In the genomic region with DNA sequence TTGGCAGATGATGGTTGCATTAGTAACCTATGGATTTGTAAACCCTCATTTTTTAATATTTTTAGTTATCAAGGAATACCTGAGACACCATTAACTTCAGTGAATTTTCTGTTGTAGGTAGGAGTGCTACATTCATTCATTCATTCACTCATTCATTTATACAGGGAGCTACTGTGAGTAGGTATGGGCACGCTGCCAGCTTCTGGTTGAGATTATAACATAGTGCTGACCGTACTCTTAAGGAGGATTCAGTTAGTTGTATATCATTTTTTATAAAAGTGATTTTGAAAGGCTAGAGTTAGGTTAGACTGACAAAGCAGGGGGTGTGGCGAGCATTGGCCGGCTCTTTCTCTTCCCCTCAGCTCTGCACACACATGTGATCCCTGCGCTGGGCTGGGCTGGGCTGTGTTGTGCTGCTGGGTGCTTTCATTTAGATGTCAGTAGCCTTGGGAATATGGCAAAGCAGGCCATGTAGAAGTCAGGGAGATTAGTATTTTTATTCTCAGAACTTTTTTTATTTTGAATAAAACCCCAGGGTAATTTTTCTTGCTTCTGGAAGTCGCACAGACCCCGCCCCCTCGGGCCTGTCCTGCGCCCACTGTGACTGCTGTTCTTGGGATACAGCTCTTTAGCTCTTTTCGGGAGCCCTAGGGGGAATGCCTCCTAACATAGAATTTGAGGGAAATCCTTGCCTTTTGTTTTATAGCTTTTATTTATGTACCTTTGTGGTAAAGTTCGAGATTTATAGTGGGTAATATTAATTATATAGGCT, we compare ENCODE assay signal across 28 mouse cellular contexts. TPM values are rescaled to one million over a fixed set of nuclear protein-coding genes. Genes with fewer than 3 reads are reported as not detected.
DNase-seq lines count a peak whose midpoint lies in the region; ATAC-seq and TF ChIP-seq lines count a peak whose summit lies in the region.
"Had no signal": no experiment of that assay in that cellular context is flagged by ENCODE, and none has a peak within 500 bp of the region (broad histone marks: within the 10 kb centered on the region; RNA-seq: fewer than 3 reads in every experiment).

No protein-coding gene starts in this region.

- H3K9ac ChIP-seq in forebrain, embryonic 15.5 days (replicated peaks): no peak overlapping the region
- H3K9ac ChIP-seq in forebrain, postnatal 0 days: no peak overlapping the region
- H3K9ac ChIP-seq in midbrain, embryonic 16.5 days (ENCODE audit: low read depth, low read length): no peak overlapping the region
- no peak overlapping the region for H3K9ac ChIP-seq in midbrain, embryonic 11.5 days (ENCODE audit: low read length)
- H3K9ac ChIP-seq: heart, embryonic 13.5 days; liver, postnatal 0 days; midbrain, embryonic 15.5 days had no signal

- WGBS in forebrain, embryonic 15.5 days: 89% methylated on average over 11 of the region's 11 CpGs
- 90% methylated on average over 11 of the region's 11 CpGs for WGBS in forebrain, postnatal 0 days
- WGBS in midbrain, embryonic 16.5 days: 90% methylated on average over 11 of the region's 11 CpGs
- 90% methylated on average over 11 of the region's 11 CpGs for whole genome bisulfite sequencing in midbrain, embryonic 11.5 days

- no peaks in the 10 kb centered on the region for H3K4me1 ChIP-seq in forebrain, embryonic 15.5 days
- no peaks in the 10 kb centered on the region for H3K4me1 ChIP-seq in forebrain, postnatal 0 days (ENCODE audit: insufficient read depth)
- H3K4me1 ChIP-seq in midbrain, embryonic 16.5 days (ENCODE audit: control insufficient read depth, insufficient read depth, low read length): peaks cover 6% of the 10 kb centered on the region
- no peaks in the 10 kb centered on the region for H3K4me1 ChIP-seq in midbrain, embryonic 11.5 days (ENCODE audit: control insufficient read depth, insufficient read depth, low read length)
- H3K4me1 ChIP-seq: midbrain, embryonic 15.5 days had no signal

- peak; percentile 34; the same call in 1 of the 2 replicates for ATAC-seq in forebrain, embryonic 15.5 days (replicated peaks)
- no peak for ATAC-seq in forebrain, postnatal 0 days
- ATAC-seq in midbrain, embryonic 16.5 days: peak; percentile 29; the same call in 1 of the 2 replicates
- no peak for ATAC-seq in midbrain, embryonic 11.5 days (ENCODE audit: low FRiP score)
- peak; percentile 66 for ATAC-seq in megakaryocyte-erythroid progenitor cell, adult 5-6 weeks (replicated peaks; ENCODE audit: low FRiP score, low TSS enrichment, poor library complexity, severe bottlenecking)
- ATAC-seq: activated CD4-positive, CD25-positive, alpha-beta regulatory T cell, adult 4 months; forebrain, embryonic 16.5 days; hindbrain, embryonic 16.5 days; liver, postnatal 0 days; midbrain, embryonic 15.5 days had no signal

- no peaks in the 10 kb centered on the region; the same call in 1 of the 2 replicates for H3K36me3 ChIP-seq in forebrain, embryonic 15.5 days
- no peaks in the 10 kb centered on the region for H3K36me3 ChIP-seq in forebrain, postnatal 0 days (ENCODE audit: insufficient read depth)
- H3K36me3 ChIP-seq in midbrain, embryonic 16.5 days (ENCODE audit: control insufficient read depth, insufficient read depth, low read length): no peaks in the 10 kb centered on the region
- no peaks in the 10 kb centered on the region for H3K36me3 ChIP-seq in midbrain, embryonic 11.5 days (ENCODE audit: control insufficient read depth, insufficient read depth, low read length)
- H3K36me3 ChIP-seq: midbrain, embryonic 15.5 days had no signal

- H3K4me3 ChIP-seq in forebrain, embryonic 15.5 days: no peak overlapping the region
- no peak overlapping the region for H3K4me3 ChIP-seq in forebrain, postnatal 0 days (ENCODE audit: low read depth, low read length)
- no peak overlapping the region for H3K4me3 ChIP-seq in midbrain, embryonic 16.5 days (ENCODE audit: low read depth, low read length)
- no peak overlapping the region for H3K4me3 ChIP-seq in midbrain, embryonic 11.5 days (ENCODE audit: low read depth, low read length)
- H3K4me3 ChIP-seq: forebrain, embryonic 10.5 days; heart, embryonic 13.5 days; midbrain, embryonic 15.5 days had no signal

- TF ChIP-seq CTCF in forebrain, postnatal 0 days (IDR thresholded peaks at IDR 0.05; ENCODE audit: low read depth): no peak

- H3K4me2 ChIP-seq in forebrain, embryonic 15.5 days (replicated peaks): no peak overlapping the region
- no peak overlapping the region for H3K4me2 ChIP-seq in forebrain, postnatal 0 days (ENCODE audit: low read depth)
- H3K4me2 ChIP-seq in midbrain, embryonic 16.5 days (ENCODE audit: low read length): no peak overlapping the region
- no peak overlapping the region for H3K4me2 ChIP-seq in midbrain, embryonic 11.5 days
- H3K4me2 ChIP-seq: heart, embryonic 13.5 days; liver, embryonic 11.5 days; midbrain, embryonic 15.5 days had no signal

- no peak for DNase-seq in forebrain, postnatal 0 days
- DNase-seq in midbrain, embryonic 11.5 days (ENCODE audit: low spot score, missing footprints): no peak
- no peak for DNase-seq in layer of hippocampus, adult 11-12 months (ENCODE audit: low spot score)
- DNase-seq in right cerebral cortex, postnatal 4 days: no peak
- no peak for DNase-seq in cerebellum, postnatal 4 days (ENCODE audit: low spot score in 2 of 2)
- DNase-seq: adrenal gland, adult 2 months; cerebellum, adult 11 months; cerebellum, adult 9-10 months; cerebellum, postnatal 36 days; heart, postnatal 10 days; kidney, adult 8-10 months; kidney, postnatal 4 days; layer of hippocampus, postnatal 36 days; liver, postnatal 0 days; lung, postnatal 4 days; right cerebral cortex, adult 18-20 months; thymus, postnatal 14 days had no signal

- H3K27me3 ChIP-seq in forebrain, embryonic 15.5 days: no peaks in the 10 kb centered on the region
- no peaks in the 10 kb centered on the region for H3K27me3 ChIP-seq in forebrain, postnatal 0 days (ENCODE audit: insufficient read depth, low read length)
- H3K27me3 ChIP-seq in midbrain, embryonic 16.5 days (ENCODE audit: control insufficient read depth, insufficient read depth, low read depth, low read length): no peaks in the 10 kb centered on the region
- no peaks in the 10 kb centered on the region for H3K27me3 ChIP-seq in midbrain, embryonic 11.5 days (ENCODE audit: control insufficient read depth, insufficient read depth, low read length)
- H3K27me3 ChIP-seq: heart, embryonic 13.5 days; midbrain, embryonic 15.5 days had no signal

- no peaks in the 10 kb centered on the region for H3K9me3 ChIP-seq in forebrain, embryonic 15.5 days
- H3K9me3 ChIP-seq in forebrain, postnatal 0 days (ENCODE audit: low read length): no peaks in the 10 kb centered on the region
- no peaks in the 10 kb centered on the region for H3K9me3 ChIP-seq in midbrain, embryonic 16.5 days (replicated peaks; ENCODE audit: control insufficient read depth, low read length, poor library complexity, severe bottlenecking)
- no peaks in the 10 kb centered on the region; the same call in 1 of the 2 replicates for H3K9me3 ChIP-seq in midbrain, embryonic 11.5 days (ENCODE audit: control insufficient read depth, low read length)
- H3K9me3 ChIP-seq: heart, embryonic 13.5 days; midbrain, embryonic 15.5 days had no signal

- H3K27ac ChIP-seq in forebrain, embryonic 15.5 days (replicated peaks): no peak overlapping the region
- no peak overlapping the region for H3K27ac ChIP-seq in forebrain, postnatal 0 days (ENCODE audit: low read depth, low read length)
- H3K27ac ChIP-seq in midbrain, embryonic 16.5 days (ENCODE audit: low read length): no peak overlapping the region
- no peak overlapping the region for H3K27ac ChIP-seq in midbrain, embryonic 11.5 days (ENCODE audit: low read depth, low read length)
- H3K27ac ChIP-seq: forebrain, embryonic 10.5 days; heart, embryonic 13.5 days; kidney, postnatal 0 days; midbrain, embryonic 15.5 days had no signal

RNA-seq across cellular contexts. Expression of a gene that starts 14.4 kb away (rescaled TPM):
- 59.1 and 60.7 TPM in 2 replicates for polyA plus RNA-seq in forebrain, embryonic 15.5 days (2015; fragmentation: Nextera tagmentation; extraction: Ambion mirVana)
- 30.6 and 42.0 TPM in 2 replicates for total RNA-seq in forebrain, postnatal 0 days (2014; rRNA removed)
- polyA plus RNA-seq in forebrain, postnatal 0 days (2015; fragmentation: Nextera tagmentation; extraction: Ambion mirVana): 20.2 and 32.9 TPM in 2 replicates
- 57.1 and 64.4 TPM in 2 replicates for polyA plus RNA-seq in midbrain, embryonic 16.5 days (2015; fragmentation: Nextera tagmentation; extraction: Ambion mirVana)
- polyA plus RNA-seq in midbrain, embryonic 11.5 days (2014; fragmentation: Nextera tagmentation; extraction: Ambion mirVana): 48.6 and 54.7 TPM in 2 replicates
- 32.5 and 47.1 TPM in 2 replicates for total RNA-seq in megakaryocyte-erythroid progenitor cell, adult 5-6 weeks (2014; fragmentation: Nextera tagmentation)
- 32.6 and 50.7 TPM in 2 replicates for total RNA-seq in megakaryocyte-erythroid progenitor cell, adult 5-6 weeks (2017)

Comparison
In these comparisons a context has a peak if more than half of its experiments do, and no peak if none do; other contexts are left out.
1. ATAC-seq: peak in forebrain, embryonic 15.5 days (single experiment), midbrain, embryonic 16.5 days (single experiment) and megakaryocyte-erythroid progenitor cell, adult 5-6 weeks (single experiment); none in forebrain, postnatal 0 days (single experiment) and midbrain, embryonic 11.5 days (single experiment).